Mouse (Mus musculus): Measurements from ENCODE around the gene Mical3. TPM values are rescaled to one million over a fixed set of nuclear protein-coding genes. Genes with fewer than 3 reads are reported as not detected.
A peak's percentile ranks its signal among the peaks of the same experiment; 100 is the strongest.

The Mical3 gene
- polyA plus RNA-seq, 1 experiment from 2014 or later = 28.6 TPM

- no peaks in the 10 kb centered on the region for H3K9me3 ChIP-seq
- WGBS = 52% methylated on average over 9 of the region's 9 CpGs
- no peaks in the 10 kb centered on the region for H3K4me1 ChIP-seq
- H3K4me3 ChIP-seq = no peak overlapping the region
- H3K36me3 ChIP-seq = peaks cover 26% of the 10 kb centered on the region
- H3K27ac ChIP-seq (replicated peaks) = no peak overlapping the region
- no peaks in the 10 kb centered on the region for H3K27me3 ChIP-seq
- H3K9ac ChIP-seq (replicated peaks) = no peak overlapping the region
- peak; percentile 49; the same call in 1 of the 2 replicates for ATAC-seq (replicated peaks)
- H3K4me2 ChIP-seq (replicated peaks) = no peak overlapping the region
Measured at GRCm38 (mm10) chr6:121013750-121014149, 117.0 kb downstream of the Mical3 start.

DNA sequence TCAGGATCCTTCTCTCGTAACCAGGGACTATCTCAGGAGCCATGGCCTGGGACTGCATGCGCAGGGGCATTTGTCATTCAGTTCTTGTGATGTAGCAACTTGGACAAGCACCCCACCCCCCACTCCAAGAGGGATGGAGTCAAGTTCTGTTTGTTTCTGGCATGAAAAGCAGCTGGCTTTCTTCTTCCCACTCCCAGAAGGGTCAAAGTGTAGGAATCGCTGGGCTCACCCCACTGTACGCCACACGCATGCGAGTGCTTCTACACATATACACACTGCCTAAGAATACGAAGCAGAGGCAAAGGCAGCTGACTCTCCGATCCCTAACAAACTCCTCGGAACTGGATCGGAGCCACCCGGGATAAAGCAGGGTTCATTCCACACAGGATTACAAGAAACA lies 119.1 kb downstream of the Mical3 start:
- Histone ChIP-seq H3K27me3 (no peaks in the 10 kb centered on the region), H3K9ac (replicated peaks) (no peak overlapping the region), H3K36me3 (peaks cover 30% of the 10 kb centered on the region), H3K4me2 (replicated peaks) (no peak overlapping the region), H3K27ac (replicated peaks) (no peak overlapping the region), H3K4me1 (no peaks in the 10 kb centered on the region), H3K4me3 (no peak overlapping the region), H3K9me3 (no peaks in the 10 kb centered on the region)
- no peak for ATAC-seq (replicated peaks)
- WGBS = 87% methylated on average over 11 of the region's 11 CpGs

GRCm38 (mm10) chr6:121009651-121010050 lies 121.1 kb downstream of the Mical3 start:
- Histone ChIP-seq H3K4me1 (no peaks in the 10 kb centered on the region), H3K36me3 (peaks cover 27% of the 10 kb centered on the region), H3K9me3 (no peaks in the 10 kb centered on the region), H3K4me2 (replicated peaks) (no peak overlapping the region), H3K27me3 (no peaks in the 10 kb centered on the region), H3K4me3 (no peak overlapping the region), H3K9ac (replicated peaks) (no peak overlapping the region), H3K27ac (replicated peaks) (no peak overlapping the region)
- ATAC-seq (replicated peaks) = no peak
- WGBS = 94% methylated on average over 8 of the region's 8 CpGs

- Histone ChIP-seq H3K36me3 (peaks cover 34% of the 10 kb centered on the region), H3K9me3 (no peaks in the 10 kb centered on the region), H3K4me1 (no peaks in the 10 kb centered on the region), H3K4me3 (no peak overlapping the region), H3K27ac (replicated peaks) (no peak overlapping the region), H3K27me3 (no peaks in the 10 kb centered on the region), H3K9ac (replicated peaks) (no peak overlapping the region), H3K4me2 (replicated peaks) (no peak overlapping the region)
- 63% methylated on average over 4 of the region's 4 CpGs for WGBS
- ATAC-seq (replicated peaks) = no peak; the same call in 1 of the 2 replicates
Measured at GRCm38 (mm10) chr6:121004959-121005358, 125.8 kb downstream of the Mical3 start.

DNA sequence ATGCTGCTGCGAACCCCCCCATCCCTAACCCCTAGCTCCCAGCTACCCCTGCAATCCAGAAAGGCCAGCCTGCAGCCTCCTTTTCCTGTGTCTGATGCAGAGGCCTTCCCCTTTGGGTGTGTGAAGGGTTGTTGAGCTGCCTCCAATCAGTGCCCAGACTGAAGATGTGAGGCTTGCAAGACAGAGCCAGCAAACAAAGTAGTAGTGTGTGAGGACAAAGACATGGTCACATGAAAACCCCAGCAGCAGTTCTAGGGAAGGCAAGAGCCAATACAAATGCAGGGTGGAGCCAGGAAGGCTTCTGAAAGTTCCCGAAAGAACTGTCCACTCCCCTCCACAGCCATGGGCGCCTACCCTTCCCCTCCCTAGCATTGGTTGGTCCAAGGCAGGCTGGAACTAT lies 127.8 kb downstream of the Mical3 start:
- H3K27me3 ChIP-seq = no peaks in the 10 kb centered on the region
- 68% methylated on average over 3 of the region's 3 CpGs for WGBS
- no peak overlapping the region for H3K9ac ChIP-seq (replicated peaks)
- no peaks in the 10 kb centered on the region for H3K9me3 ChIP-seq
- no peak overlapping the region for H3K27ac ChIP-seq (replicated peaks)
- no peaks in the 10 kb centered on the region for H3K4me1 ChIP-seq
- no peak overlapping the region for H3K4me2 ChIP-seq (replicated peaks)
- H3K36me3 ChIP-seq = peaks cover 38% of the 10 kb centered on the region
- no peak for ATAC-seq (replicated peaks)
- no peak overlapping the region for H3K4me3 ChIP-seq

- H3K27me3 ChIP-seq = no peaks in the 10 kb centered on the region
- ATAC-seq (replicated peaks) = no peak
- H3K9me3 ChIP-seq = no peaks in the 10 kb centered on the region
- no peak overlapping the region for H3K27ac ChIP-seq (replicated peaks)
- peaks cover 32% of the 10 kb centered on the region for H3K36me3 ChIP-seq
- 83% methylated on average over 8 of the region's 8 CpGs for WGBS
- H3K9ac ChIP-seq (replicated peaks) = no peak overlapping the region
- no peak overlapping the region for H3K4me2 ChIP-seq (replicated peaks)
- H3K4me3 ChIP-seq = no peak overlapping the region
- H3K4me1 ChIP-seq = no peaks in the 10 kb centered on the region
Measured at GRCm38 (mm10) chr6:120999860-121000526, 130.8 kb downstream of the Mical3 start.

DNA sequence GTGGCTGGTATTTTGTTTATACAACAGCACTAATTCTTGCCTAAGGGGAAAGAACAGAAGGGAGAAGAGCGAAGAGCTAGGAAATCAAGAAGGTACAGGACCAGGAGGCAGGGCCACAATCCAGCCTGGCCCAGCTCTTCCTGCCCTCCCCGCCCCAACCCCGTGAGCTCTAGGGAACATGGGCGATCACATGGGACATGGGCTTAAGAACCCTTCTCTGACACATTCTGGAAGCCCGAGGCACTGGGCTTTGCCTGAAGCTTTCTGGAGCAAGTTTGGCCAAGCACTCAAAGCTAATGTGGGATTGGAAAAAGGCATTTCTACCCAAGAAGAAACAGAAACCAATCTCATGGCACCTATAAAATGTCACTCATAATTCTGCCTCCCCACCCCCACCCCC lies 131.7 kb downstream of the Mical3 start:
- Histone ChIP-seq H3K9me3 (no peaks in the 10 kb centered on the region), H3K36me3 (peaks cover 32% of the 10 kb centered on the region), H3K4me1 (no peaks in the 10 kb centered on the region), H3K27ac (replicated peaks) (no peak overlapping the region), H3K27me3 (no peaks in the 10 kb centered on the region), H3K9ac (replicated peaks) (no peak overlapping the region), H3K4me2 (replicated peaks) (no peak overlapping the region), H3K4me3 (no peak overlapping the region)
- WGBS = 87% methylated on average over 5 of the region's 5 CpGs
- ATAC-seq (replicated peaks) = no peak

DNA sequence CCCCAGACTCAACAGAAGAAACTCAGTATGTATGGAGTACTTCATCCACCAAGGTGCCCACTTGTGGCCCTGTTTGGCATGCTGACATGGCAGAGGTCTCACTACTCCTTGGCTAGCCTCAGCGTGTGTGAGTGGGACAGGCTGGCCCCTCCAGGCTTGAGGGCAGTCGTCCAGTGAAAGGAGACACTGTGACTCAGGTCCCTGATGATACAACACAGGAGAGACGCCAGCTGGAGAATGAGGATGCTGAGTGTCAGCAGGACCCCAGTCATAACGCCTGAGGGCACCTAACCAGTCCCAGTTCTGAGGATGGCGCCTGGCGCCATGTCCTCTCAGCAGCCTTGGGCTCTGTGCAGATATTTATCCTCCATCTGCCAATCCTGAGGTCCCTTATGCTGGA lies 134.2 kb downstream of the Mical3 start:
- Histone ChIP-seq H3K4me1 (no peaks in the 10 kb centered on the region), H3K36me3 (peaks cover 22% of the 10 kb centered on the region), H3K4me2 (replicated peaks) (no peak overlapping the region), H3K4me3 (no peak overlapping the region), H3K9ac (replicated peaks) (no peak overlapping the region), H3K9me3 (no peaks in the 10 kb centered on the region), H3K27ac (replicated peaks) (no peak overlapping the region), H3K27me3 (no peaks in the 10 kb centered on the region)
- no peak for ATAC-seq (replicated peaks)
- 78% methylated on average over 6 of the region's 6 CpGs for WGBS

GRCm38 (mm10) chr6:120995541-120995940 lies 135.3 kb downstream of the Mical3 start:
- H3K9ac ChIP-seq (replicated peaks) = no peak overlapping the region
- no peak overlapping the region for H3K4me3 ChIP-seq
- no peak overlapping the region for H3K27ac ChIP-seq (replicated peaks)
- H3K9me3 ChIP-seq = no peaks in the 10 kb centered on the region
- H3K36me3 ChIP-seq = peaks cover 12% of the 10 kb centered on the region
- H3K4me2 ChIP-seq (replicated peaks) = no peak overlapping the region
- no peak for ATAC-seq (replicated peaks)
- no peaks in the 10 kb centered on the region for H3K4me1 ChIP-seq
- WGBS = 84% methylated on average over 9 of the region's 9 CpGs
- no peaks in the 10 kb centered on the region for H3K27me3 ChIP-seq

DNA sequence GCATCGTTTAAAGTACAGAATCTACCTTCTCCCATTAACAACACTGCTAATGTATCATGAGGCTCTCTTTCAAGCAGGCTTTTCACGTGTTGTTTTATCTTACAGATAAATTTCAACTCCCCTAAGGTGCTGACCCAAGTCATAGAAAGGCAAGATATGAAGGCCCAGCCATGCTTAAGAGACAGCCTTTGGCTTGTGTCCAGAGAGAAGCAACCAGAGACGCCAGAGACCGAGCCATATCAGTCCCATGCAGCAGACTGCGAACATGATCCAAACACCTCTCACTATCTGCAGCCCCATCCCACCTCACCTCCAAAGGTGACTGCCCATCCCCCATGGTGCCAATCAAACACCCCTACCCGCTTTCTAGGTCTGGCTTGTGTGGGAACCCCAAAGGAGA lies 138.9 kb downstream of the Mical3 start:
- WGBS = 88% methylated on average over 6 of the region's 6 CpGs
- no peak overlapping the region for H3K4me3 ChIP-seq
- peaks cover 3% of the 10 kb centered on the region; the same call in 1 of the 2 replicates for H3K36me3 ChIP-seq
- no peak overlapping the region for H3K27ac ChIP-seq (replicated peaks)
- H3K4me2 ChIP-seq (replicated peaks) = no peak overlapping the region
- no peak overlapping the region for H3K9ac ChIP-seq (replicated peaks)
- ATAC-seq (replicated peaks) = no peak
- H3K9me3 ChIP-seq = no peaks in the 10 kb centered on the region
- no peaks in the 10 kb centered on the region for H3K27me3 ChIP-seq
- peaks cover 7% of the 10 kb centered on the region; the same call in 1 of the 2 replicates for H3K4me1 ChIP-seq

DNA sequence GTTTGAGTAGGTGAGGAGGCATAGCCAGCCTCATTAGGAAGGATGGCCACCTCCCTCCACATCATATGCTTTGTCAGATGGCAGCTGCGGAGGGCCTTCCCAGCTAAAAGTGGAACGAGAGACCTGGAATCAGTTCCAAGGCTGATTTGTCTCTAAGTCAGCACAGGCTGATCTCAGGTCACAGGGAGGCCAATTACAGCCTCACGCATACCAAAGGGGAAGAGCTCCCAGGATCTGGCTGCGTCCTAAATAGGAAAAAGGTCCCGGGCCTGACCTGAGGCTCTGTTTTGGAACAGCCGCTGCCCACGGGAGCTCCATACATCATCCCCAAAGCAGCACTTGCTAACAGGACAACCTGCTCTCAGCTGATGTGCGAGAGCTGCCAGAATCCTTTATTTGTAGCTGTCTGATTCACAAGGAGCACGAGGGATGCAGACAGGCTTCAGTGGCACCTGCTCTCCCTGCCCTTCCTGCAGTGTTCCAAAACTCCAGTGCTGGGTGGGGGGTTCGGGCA lies 143.2 kb downstream of the Mical3 start:
- no peaks in the 10 kb centered on the region for H3K27me3 ChIP-seq
- no peak overlapping the region for H3K4me2 ChIP-seq (replicated peaks)
- peak overlapping the region; percentile 25; the same call in 1 of the 2 replicates for H3K27ac ChIP-seq (replicated peaks)
- no peaks in the 10 kb centered on the region for H3K9me3 ChIP-seq
- no peak; the same call in 1 of the 2 replicates for ATAC-seq (replicated peaks)
- peaks cover 11% of the 10 kb centered on the region for H3K36me3 ChIP-seq
- no peak overlapping the region for H3K4me3 ChIP-seq
- no peak overlapping the region for H3K9ac ChIP-seq (replicated peaks)
- H3K4me1 ChIP-seq = peaks cover 7% of the 10 kb centered on the region; the same call in 1 of the 2 replicates
- 43% methylated on average over 10 of the region's 10 CpGs for WGBS

DNA sequence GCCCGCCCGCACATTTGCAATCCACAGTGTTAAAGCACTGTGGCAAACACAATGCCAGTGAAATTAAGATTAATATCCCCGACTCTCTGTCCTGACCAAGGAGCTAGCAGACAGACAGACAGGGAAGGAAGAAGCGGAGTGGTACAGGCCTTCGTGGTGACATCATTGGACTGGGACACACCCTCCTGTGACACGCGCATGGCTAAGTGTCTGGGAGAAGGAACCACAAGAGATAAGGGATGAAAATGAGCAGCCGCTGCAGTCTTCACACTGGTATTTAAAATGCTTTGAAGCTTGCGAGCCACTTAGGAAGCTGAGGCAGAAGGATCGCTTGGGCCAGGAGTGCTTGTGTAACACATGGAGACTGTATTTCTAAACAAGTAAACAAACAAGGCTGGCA lies 143.6 kb downstream of the Mical3 start:
- no peak overlapping the region for H3K4me3 ChIP-seq
- WGBS = 86% methylated on average over 10 of the region's 10 CpGs
- no peak overlapping the region for H3K9ac ChIP-seq (replicated peaks)
- no peak overlapping the region for H3K4me2 ChIP-seq (replicated peaks)
- H3K27me3 ChIP-seq = no peaks in the 10 kb centered on the region
- no peak for ATAC-seq (replicated peaks)
- H3K36me3 ChIP-seq = peaks cover 14% of the 10 kb centered on the region
- peaks cover 7% of the 10 kb centered on the region; the same call in 1 of the 2 replicates for H3K4me1 ChIP-seq
- H3K27ac ChIP-seq (replicated peaks) = 0 out of 2 replicates have a peak overlapping the region, but pooled peaks have one; percentile 25
- H3K9me3 ChIP-seq = no peaks in the 10 kb centered on the region

DNA sequence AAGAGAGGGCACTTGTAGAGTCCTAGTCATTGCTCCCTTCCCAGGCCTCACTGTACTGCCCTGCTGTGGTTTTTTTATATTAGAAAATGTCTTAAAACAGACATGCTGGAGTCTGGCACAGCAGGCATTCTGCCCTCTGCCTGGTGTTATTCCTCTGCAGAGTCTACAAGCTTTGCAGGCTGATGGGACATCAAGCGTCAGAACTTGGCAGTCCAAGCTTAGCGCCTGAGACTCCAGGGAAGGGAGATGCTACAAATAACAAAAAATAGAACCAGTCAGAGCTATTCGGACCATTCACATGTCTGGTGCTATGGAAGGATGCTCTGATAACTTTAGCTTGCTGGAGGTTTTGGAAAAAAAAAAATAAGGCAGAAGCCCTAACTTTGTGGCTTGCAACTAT lies 144.6 kb downstream of the Mical3 start:
- H3K9ac ChIP-seq (replicated peaks) = no peak overlapping the region
- WGBS = 79% methylated on average over 3 of the region's 3 CpGs
- H3K4me1 ChIP-seq = peaks cover 7% of the 10 kb centered on the region; the same call in 1 of the 2 replicates
- no peak for ATAC-seq (replicated peaks)
- H3K36me3 ChIP-seq = peaks cover 16% of the 10 kb centered on the region
- no peak overlapping the region for H3K4me3 ChIP-seq
- no peaks in the 10 kb centered on the region for H3K9me3 ChIP-seq
- H3K27me3 ChIP-seq = no peaks in the 10 kb centered on the region
- H3K27ac ChIP-seq (replicated peaks) = no peak overlapping the region
- no peak overlapping the region for H3K4me2 ChIP-seq (replicated peaks)

Measured in forebrain, embryonic 15.5 days (tissue).